Mouse (Mus musculus) embryo, embryonic 10.5 days (tissue): ENCODE measurements around the gene Anxa3.

Source experiments
- DNase-seq: peaks from one replicate; pipeline ENCODE4 v3.0.0-alpha.2; 2015; ENCODE audit warnings: low spot score

Gene Anxa3

GRCm38 (mm10) chr5:96792936-96793718 is at the start of gene Anxa3:
TSS of gene Anxa3 (plus strand) at chr5:96793339.
- DNase-seq, result peak; percentile 66

DNA sequence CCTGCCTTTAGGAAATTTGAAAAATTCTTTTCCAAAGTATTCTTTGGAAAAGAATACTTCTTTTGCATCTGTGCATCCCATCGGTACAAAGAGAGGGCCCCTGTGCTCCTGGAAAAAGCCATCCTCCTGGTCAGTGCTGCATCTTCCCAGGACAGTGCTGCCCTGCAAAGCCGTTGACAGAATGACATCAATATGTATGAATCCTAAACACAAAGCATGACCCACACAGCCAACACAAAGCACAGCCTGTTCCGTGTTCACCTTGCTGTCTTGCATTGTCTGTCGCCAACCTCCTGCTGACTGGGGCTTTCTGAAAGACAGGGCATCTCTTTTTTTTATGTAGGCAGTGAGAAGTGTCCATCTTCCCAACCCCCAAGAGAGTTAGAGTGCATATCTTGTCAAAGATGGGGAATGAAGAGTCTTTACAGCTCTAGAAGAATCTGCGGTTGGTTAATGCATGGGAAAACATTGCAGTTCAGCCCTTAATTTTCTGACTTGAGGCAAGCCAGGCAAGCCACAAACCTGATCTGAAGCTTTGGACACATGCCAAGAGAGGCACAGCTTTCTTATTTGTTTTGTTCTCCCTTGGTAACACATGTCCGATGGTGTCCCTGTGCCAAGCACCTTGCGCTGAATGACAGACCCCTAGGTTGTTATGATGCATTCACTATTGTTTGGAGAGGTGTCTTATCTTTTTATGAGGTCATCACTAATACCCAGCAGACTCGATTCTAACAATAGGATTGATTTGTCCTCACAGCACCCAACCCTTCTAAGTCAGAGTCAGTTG is 45.7 kb upstream of the Anxa3 start:
- DNase-seq, result no peak

DNA sequence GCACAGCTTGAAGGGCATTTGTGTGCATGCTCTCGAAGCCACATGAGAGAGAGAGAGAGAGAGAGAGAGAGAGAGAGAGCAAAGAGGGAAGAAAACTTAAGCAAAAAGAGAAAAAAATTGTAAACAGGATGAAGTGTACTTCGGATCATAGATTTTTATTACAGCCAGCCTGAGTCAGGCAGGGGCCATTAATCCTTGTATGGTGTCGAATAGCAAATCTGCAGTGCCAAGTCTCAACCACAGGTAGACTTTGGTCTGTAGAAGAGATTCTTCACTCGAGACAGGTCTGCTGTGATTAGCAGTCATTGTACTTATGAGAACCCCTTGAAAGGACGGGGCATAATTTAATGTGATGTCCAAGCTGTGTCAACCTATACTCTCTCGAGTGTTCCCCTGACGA is 35.5 kb upstream of the Anxa3 start:
- no peak for DNase-seq

DNA sequence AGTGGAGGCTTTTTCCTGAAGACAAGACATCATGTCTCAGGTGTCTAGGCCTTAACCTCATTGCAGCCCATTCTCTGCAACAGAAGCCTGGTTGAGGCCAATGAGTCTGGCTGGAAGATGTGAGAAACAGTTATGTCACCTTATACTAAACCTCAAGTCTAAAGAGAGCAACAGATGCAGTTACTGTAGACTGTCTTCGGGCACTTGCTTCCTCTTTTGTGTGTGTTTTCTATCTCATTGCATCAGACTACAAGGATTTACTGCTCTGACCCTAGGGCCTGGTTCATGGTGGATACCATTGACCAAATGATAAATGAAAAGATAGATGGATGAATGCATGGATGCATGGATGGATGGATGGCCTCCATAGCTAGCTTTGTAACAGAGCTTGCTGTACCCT is 31.1 kb upstream of the Anxa3 start:
- no peak for DNase-seq

DNA sequence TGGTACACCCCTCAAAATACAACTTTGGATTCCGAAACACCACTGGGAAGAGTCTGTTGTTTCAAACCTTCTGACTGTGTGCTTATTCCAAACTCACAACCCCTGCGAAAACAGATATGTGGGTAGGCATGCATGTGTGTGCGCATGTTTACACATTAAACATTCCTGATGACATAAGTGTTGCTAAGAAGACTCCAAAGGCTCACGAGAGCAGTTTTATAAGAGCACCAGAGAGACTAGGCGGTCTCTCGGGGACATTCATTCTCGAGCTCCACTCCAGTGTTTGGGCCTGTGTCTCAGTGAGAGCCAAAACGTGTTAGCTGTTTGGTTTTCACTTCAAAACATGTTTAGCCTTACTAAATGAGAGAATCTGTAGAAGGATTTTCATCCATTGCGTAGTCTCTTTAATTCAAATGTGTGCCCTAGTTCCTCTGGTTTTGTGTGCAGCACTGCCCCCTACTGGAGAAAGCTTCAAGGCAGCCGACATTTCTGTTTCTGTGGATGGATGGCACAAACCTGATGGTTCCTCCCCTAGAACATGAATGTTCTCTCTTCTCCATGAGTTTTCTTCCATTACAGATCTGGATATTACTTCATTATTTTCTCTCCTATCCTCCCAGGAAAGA is 24.2 kb upstream of the Anxa3 start:
- peak; percentile 86 for DNase-seq

DNA sequence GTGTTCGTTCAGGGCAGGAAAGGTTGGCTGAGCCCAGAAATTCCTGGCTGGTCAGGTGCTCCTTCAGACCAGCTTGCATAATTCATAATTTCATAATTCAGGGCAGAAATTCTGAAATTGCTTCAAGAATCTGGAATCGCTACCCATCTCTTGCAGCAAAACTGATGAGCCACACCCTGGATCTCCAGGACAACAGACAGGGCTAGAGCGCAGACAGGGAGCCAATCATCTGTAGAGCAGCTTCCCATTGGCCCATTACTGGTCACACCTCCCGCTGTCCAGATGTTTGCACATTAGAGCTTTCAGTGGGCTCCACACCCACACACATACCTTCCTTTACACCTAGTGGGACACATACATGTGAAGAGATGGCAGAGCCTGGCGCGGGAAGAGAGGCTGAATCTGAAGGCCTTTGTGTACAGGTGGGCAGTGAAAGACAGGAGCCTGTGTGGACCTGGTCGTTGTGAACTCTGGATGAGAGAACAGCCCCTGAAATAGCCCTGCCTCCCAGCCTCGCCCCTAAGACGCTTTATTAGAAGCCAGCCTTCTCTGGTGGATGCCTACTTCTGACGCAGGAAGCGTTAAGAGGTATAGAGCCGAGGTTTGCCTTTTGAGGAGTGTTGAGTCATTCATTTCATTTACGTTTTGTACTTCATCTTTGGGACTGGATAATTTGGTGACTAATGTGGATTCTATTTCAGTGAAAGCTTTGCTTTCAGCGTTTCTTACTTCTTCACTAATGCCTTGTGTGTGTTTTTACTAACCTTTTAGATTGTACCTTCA is 9.4 kb upstream of the Anxa3 start:
- DNase-seq, result no peak

DNA sequence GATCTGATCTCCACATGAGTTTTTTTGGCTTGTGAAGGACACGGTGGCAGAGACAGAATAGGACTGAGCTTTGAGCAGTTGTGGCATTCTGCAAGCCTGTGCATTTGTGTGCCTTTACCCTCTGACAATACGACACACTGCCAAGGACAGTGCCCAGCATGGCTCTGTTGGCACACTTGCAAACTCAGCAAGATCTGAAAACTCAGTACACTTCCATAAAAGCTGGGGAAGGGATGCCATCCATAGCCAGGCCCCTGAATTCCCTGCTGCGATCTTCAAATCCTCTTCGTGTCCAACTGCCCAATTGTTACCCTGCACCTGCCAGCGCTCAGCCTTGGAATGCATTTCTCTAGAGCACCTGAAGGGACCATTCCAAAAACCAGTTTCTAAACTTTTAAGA is 8.0 kb upstream of the Anxa3 start:
- no peak for DNase-seq

- peak; percentile 9 for DNase-seq
These were observed 717 bp upstream of the Anxa3 start for GRCm38 (mm10) chr5:96792422-96792821.

DNA sequence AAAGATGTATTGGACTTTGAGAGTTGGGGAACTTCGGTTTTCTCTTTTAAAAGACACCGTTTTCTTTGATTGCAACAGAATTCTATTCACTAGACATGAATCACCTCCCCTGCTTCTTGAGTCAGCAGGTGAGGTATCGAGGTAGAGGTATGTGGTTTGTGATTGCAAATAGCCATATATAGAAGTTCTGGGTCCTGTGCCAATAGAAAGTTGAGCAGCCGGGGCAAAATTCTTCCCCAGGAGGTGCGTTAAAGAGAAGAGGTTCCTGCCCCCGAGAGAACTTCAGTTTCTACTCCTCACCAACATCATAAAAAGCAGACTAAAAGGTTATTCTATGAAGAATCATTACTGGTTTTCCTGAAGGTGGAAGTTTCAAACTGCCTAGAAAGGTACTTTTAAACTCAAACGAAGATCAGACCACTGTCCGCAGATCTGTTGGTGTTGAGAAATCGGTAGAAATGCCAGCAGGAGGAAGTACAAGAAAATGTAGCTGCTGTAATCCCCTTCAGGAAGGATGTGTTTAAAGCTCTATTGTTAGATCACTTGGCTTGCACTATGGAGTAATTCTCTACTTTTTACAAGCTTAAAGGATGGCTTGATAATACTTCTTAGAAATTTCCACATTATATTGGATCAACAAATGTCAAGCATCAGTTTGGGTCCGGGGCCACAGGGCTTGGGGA is 955 bp downstream of the Anxa3 start:
- DNase-seq, result peak; percentile 9

DNA sequence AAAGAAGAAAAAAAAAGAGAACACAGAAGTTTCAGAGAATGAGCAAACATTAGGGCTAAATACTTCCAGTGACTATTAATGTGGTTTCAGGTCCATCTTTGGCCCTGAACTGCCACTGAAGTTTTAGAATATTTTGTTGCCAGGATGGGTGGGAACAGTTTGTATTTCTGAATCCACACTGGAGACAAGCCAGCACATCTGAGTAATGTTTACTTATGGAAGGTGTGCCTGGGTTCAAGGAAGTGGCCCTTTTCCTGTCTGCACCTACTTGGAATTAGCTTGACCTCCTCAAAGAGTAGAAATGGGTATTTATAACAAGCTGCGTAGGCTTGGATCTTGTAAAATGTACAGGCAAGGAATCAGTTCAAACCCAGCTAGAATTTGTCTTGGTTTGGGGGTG is 2.6 kb downstream of the Anxa3 start:
- DNase-seq, result no peak

- DNase-seq, result no peak
These were observed 4.3 kb downstream of the Anxa3 start for GRCm38 (mm10) chr5:96797465-96797864.

DNA sequence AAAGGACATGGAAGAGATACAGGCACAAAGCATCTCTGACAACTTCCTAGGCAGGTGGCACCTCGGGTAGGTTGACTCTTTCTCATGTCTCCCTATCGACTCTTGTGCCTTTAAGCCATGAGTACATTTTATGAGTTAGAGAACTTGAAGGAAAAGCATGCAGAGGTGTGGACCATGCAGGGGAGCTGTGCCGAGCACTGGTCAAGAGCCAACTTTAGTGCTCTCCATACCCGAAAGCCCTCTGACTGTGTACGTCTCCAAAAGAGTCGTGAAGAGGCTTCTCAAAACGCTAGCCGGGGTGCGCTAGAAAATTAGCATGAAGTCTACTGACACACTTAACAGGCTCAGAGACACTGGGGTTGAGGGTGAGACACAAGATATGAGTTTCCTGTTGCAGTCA is 6.0 kb downstream of the Anxa3 start:
- DNase-seq, result no peak

- DNase-seq, result no peak
These were observed 6.8 kb downstream of the Anxa3 start for GRCm38 (mm10) chr5:96799969-96800368.

- DNase-seq, result peak; percentile 28
These were observed 9.0 kb downstream of the Anxa3 start for GRCm38 (mm10) chr5:96802185-96802584.

- peak; percentile 14 for DNase-seq
These were observed 10.0 kb downstream of the Anxa3 start for GRCm38 (mm10) chr5:96803091-96803490.

- DNase-seq, result peak; percentile 6
These were observed 11.2 kb downstream of the Anxa3 start for GRCm38 (mm10) chr5:96804304-96804703.

DNA sequence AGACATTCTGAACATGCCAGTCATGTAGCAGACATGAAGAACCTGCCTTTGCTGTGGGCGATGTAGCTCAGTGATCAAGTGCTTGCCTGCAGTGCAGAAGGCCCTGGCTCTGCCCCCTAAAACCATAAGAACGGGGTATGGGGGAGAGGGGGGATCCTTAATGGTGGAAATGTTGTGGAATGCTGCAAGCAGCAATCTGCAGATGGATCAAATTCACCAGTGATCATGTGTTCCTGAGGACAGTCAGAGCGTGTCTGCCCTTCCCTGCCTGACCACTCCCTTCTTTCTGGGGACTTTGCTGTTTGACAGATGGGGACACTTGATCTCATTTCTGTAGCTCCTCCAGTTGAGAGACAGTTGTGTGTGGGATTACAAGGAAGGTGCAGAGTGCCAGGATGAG is 11.7 kb downstream of the Anxa3 start:
- no peak for DNase-seq

DNA sequence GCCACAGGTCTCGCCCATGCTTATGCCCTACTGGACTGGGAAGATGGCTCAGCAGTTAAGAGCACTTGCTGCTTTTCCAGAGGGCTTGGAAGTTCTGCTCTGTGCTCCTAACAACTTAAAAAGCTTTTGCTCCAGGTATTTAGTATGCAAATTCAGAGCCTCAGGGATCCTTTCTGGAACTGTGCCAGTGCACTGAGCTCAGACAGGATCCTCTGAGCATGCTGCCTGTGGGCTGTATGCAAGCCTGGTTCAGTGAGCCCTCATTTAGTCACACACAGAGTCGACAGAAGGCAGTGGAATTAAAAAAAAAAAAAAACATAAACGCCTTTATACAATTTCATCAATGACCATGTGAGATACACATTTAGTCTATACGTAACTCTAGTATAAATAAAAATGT is 17.5 kb downstream of the Anxa3 start:
- DNase-seq, result no peak

GRCm38 (mm10) chr5:96824769-96825327 is 31.7 kb downstream of the Anxa3 start:
- DNase-seq, result no peak

DNA sequence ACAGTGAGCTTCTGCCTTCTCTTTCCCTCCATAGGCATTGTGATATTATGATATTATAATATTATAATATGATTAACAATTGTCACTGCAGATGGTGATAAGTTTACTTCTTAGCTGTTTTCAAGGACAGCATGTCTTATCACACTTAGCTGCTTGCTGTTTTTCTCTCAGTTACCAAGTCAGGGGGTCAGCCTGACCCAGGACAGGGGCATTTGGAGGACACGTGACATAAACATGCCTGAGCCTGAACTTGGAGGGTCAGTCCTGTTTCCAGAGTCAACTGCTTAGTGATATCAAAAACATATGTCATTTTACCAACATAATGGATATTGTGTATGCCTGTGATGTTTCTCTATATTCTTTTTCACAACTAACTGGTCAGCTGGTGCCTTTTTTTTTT is 34.0 kb downstream of the Anxa3 start:
- no peak for DNase-seq

- no peak for DNase-seq
These were observed 41.2 kb downstream of the Anxa3 start for GRCm38 (mm10) chr5:96834338-96834737.
